Mouse (Mus musculus) spleen, adult 10 weeks (tissue): ENCODE measurements around the gene Tmem121. TPM values are rescaled to one million over a fixed set of nuclear protein-coding genes. Genes with fewer than 3 reads are reported as not detected.

Experiments used
- polyA plus RNA-seq: library from polyadenylated mRNA; stranded (reverse); fragments of 350-450 nt; fragmentation: Illumina TruSeq; extraction: RNeasy Lipid Tissue Mini Kit (QIAGEN cat#74804); gene quantifications from one replicate; pipeline ENCODE4 v1.2.3, GENCODE M21; 2015; ENCODE audit warnings: low replicate concordance; ENCODE audit not compliant: insufficient read depth

Tmem121 gene
- not detected for polyA plus RNA-seq

DNA sequence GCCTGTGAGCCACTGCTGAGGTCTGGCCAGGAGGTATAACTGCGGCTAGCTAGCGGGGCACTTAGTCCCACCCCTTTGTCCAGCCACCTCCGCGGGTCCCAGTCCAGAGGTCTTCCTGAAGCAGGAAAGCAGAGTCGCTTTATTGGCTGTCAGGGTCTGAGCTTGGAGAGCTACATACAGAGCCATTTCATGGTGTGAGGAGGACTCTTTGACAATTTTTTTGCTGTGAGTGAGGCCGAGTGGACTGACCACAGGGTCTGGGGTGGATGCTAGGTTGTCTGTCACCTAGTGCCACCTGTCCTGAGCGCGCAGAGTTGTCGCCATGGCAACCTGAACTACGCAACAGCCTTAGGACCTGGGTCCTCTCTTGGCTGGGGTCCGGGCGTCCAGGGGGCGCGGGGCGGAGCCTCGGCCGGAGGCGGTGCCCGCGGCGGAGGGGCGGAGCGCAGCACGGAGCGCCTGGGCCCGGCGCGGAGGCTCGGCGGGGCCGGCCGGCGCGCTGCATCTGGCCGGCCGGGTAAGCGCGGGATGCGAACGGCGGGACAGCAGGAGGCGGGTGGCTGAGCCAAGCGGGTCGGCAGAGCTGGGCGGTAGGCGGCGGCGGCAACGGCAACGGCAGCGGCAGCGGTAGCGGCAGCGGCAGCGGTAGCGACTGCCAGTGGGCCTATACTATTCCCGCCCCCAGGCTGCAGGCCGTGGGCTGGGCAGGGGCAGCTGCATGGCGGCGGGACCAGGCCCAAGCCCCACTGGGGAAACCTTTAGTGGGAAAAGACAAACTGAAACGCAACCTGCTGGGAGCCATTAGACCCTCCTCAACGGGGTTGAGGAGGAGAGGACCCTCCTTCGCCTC is at the start of gene Tmem121:
Gene Tmem121 (plus strand): TSS at position 489 of the 850 bp plus-strand sequence.

GRCm38 (mm10) chr12:113139908-113140615 is 45.7 kb upstream of the Tmem121 start, which contains the start of gene Crip2:
Gene Crip2 (plus strand): TSS chr12:113140236.

DNA sequence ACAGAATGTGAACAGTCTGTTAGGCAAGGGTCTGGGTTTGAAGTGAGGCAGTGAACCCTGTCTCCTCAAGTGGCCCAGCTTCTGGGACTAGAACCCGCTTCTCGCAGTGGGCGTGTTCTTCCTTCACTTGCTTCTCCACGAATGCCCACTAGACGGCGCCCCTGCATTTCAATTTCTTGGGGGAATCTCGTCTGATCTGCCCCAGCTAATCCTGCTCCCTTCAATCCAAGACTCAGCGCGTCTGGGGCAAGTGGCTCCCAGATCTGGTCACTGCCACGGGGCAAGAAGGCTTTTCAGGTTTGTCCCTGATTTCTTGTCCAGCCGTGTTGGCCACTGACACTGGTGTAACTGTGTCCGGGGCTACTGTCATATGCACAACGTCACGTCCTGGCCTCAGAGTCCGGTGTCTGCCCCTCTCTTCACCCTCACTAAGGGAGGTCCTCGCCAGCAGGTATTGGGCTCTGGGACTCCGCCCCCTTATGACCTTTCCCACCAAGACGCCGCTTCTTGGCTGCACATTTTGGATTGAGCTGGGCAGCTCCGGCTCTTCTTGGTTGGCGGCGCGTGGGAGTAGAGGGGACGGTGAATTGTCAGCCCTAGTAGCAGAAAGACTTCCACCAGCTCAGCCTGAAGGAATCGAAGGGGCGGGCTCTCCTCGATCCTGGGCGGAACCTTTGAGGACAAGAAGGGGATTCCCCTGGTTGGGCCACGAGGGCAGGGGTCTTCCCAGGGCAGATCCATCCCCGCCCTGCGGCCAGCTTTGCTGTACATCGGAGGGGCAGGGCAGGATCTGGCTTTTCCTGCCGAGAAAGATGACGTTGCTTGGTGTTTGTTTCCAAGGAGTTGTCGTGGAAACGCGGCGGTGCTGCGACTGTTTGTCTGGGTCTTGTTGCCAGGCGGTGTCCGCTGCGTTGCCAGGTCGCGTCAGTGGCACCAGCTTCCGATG is 39.3 kb upstream of the Tmem121 start, which contains the start of gene Crip1:
Gene Crip1 (plus strand): TSS at position 205 of the 946 bp plus-strand sequence.

DNA sequence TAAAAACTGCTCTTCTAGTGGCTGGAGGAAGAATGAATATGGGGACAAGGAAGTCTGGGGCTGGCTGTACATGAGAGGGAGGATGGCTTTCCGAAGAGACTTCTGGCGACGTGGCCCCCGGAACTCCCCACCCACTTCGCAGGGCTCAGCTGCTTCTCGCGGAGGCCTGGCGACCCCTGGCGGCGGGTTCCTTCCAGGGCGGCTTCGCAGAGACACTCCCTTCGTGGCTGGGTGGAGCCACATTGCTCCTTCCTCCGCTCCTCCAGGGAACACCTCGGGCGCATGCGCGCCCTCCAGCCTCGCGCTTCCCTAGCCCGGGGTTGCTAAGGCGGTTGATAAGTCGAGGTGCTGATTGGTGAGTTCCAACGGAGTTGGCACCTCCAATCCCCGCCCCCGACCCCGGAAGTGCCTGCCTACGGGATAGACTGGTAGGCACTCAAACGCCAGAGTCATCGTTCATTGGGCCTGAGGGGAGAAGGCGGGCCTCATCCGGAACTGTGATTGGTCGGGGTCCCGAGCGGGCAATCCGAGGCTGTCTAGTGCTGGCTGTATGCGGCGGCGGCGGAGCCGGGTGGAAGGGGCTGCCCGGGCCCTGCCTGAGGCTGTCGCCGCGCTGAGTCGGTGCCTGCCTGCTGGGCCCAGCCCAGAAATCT is 29.7 kb upstream of the Tmem121 start, which contains the start of gene Tedc1:
Gene Tedc1 (plus strand): TSS at position 535 of the 653 bp plus-strand sequence.

Other genes starting within 250 kb of the Tmem121 start
- gene Nudt14, start 243.8 kb upstream of the Tmem121 start, polyA plus RNA-seq, result 5.9 TPM
- 8.2 TPM for gene Btbd6, start 209.4 kb upstream of the Tmem121 start, polyA plus RNA-seq
- 127 TPM for gene Brf1, start 185.2 kb upstream of the Tmem121 start, polyA plus RNA-seq
- 28.9 TPM for gene Pacs2, start 171.4 kb upstream of the Tmem121 start, polyA plus RNA-seq
- not detected for gene Tex22, start 111.4 kb upstream of the Tmem121 start, polyA plus RNA-seq
- gene Mta1, start 87.7 kb upstream of the Tmem121 start, polyA plus RNA-seq, result 19.7 TPM
- gene Crip2, start 45.7 kb upstream of the Tmem121 start, polyA plus RNA-seq, result 12.5 TPM
- 204 TPM for gene Crip1, start 39.6 kb upstream of the Tmem121 start, polyA plus RNA-seq
- 4.9 TPM for gene Tedc1, start 29.5 kb upstream of the Tmem121 start, polyA plus RNA-seq